Comparison of ENCODE assay signal across 9 mouse cellular contexts in genomic region chr13:99513990-99514389, GRCm38 (mm10). TPM values are rescaled to one million over a fixed set of nuclear protein-coding genes. Genes with fewer than 3 reads are reported as not detected.
DNase-seq lines count a peak whose midpoint lies in the region; ATAC-seq and TF ChIP-seq lines count a peak whose summit lies in the region.
"Had no signal": no experiment of that assay in that cellular context is flagged by ENCODE, and none has a peak within 500 bp of the region (broad histone marks: within the 10 kb centered on the region; RNA-seq: fewer than 3 reads in every experiment).

No protein-coding gene starts in this region.

- H3K27ac ChIP-seq in kidney, postnatal 0 days, result no peak overlapping the region
- H3K27ac ChIP-seq in limb, embryonic 13.5 days, result no peak overlapping the region

- H3K4me1 ChIP-seq in kidney, postnatal 0 days (replicated peaks; ENCODE audit: insufficient read depth, low read length), result peaks cover 9% of the 10 kb centered on the region; the same call in 1 of the 2 replicates
- H3K4me1 ChIP-seq in limb, embryonic 13.5 days, result peaks cover 45% of the 10 kb centered on the region

- no peak for TF ChIP-seq CTCF in kidney, postnatal 0 days (IDR thresholded peaks at IDR 0.05; ENCODE audit: low read depth)

- no peak for ATAC-seq in kidney, postnatal 0 days (replicated peaks; ENCODE audit: low FRiP score, low read depth)
- ATAC-seq in limb, embryonic 13.5 days (ENCODE audit: low FRiP score, low read depth), result no peak
- ATAC-seq: Patski had no signal

- H3K9me3 ChIP-seq in kidney, postnatal 0 days (replicated peaks; ENCODE audit: low read length), result no peaks in the 10 kb centered on the region
- no peaks in the 10 kb centered on the region for H3K9me3 ChIP-seq in limb, embryonic 13.5 days

- no peak overlapping the region for H3K9ac ChIP-seq in kidney, postnatal 0 days (ENCODE audit: low read depth, low read length)
- peak overlapping the region; percentile 39 for H3K9ac ChIP-seq in limb, embryonic 13.5 days

- peak overlapping the region; percentile 96 for H3K4me2 ChIP-seq in kidney, postnatal 0 days (ENCODE audit: low read length)
- H3K4me2 ChIP-seq in limb, embryonic 13.5 days (replicated peaks), result peak overlapping the region; percentile 93

- no peaks in the 10 kb centered on the region for H3K27me3 ChIP-seq in kidney, postnatal 0 days (ENCODE audit: insufficient read depth, low read length)
- no peaks in the 10 kb centered on the region for H3K27me3 ChIP-seq in limb, embryonic 13.5 days
- H3K27me3 ChIP-seq: Patski had no signal

- H3K4me3 ChIP-seq in kidney, postnatal 0 days (replicated peaks; ENCODE audit: low read depth, low read length), result no peak overlapping the region
- H3K4me3 ChIP-seq in limb, embryonic 13.5 days, result peak overlapping the region; percentile 77

- no peaks in the 10 kb centered on the region for H3K36me3 ChIP-seq in kidney, postnatal 0 days (ENCODE audit: insufficient read depth, low read length)
- no peaks in the 10 kb centered on the region for H3K36me3 ChIP-seq in limb, embryonic 13.5 days

- 21% methylated on average over 10 of the region's 10 CpGs for WGBS in kidney, postnatal 0 days
- WGBS in limb, embryonic 13.5 days, result 28% methylated on average over 10 of the region's 10 CpGs

- DNase-seq in kidney, postnatal 0 days (ENCODE audit: low spot score), result peak; percentile 45
- DNase-seq in kidney, postnatal 25 days, result no peak
- peak; percentile 46 for DNase-seq in cerebellum, adult 8-10 months
- peak; percentile 9 for DNase-seq in heart, adult 8-10 months (ENCODE audit: low spot score)
- peak; percentile 55 for DNase-seq in testis, postnatal 10 days (ENCODE audit: low spot score)
- no peak for DNase-seq in frontal cortex, postnatal 25 days (ENCODE audit: low spot score in 2 of 2)
- no peak for DNase-seq in gastrocnemius, postnatal 25 days

RNA-seq across cellular contexts. Expression of gene Map1b, which starts 2.4 kb away (rescaled TPM):
- polyA plus RNA-seq in kidney, postnatal 0 days (2015; fragmentation: Nextera tagmentation; extraction: Ambion mirVana), result 23.4 and 27.8 TPM in 2 replicates
- 10 to 100 TPM in 2 of 4 experiments, 1 to 10 TPM in 2; 7.3 to 14.4 (median 10.7) TPM for total RNA-seq in heart, adult 8-10 months (2022)
- polyA plus RNA-seq in limb, embryonic 13.5 days (2015; fragmentation: Nextera tagmentation; extraction: Ambion mirVana), result 173 and 179 TPM in 2 replicates
- 10 to 100 TPM; 12.0 to 12.9 TPM for total RNA-seq in gastrocnemius, postnatal 25 days (2021)

Comparison
In these comparisons a context has a peak if more than half of its experiments do, and no peak if none do; other contexts are left out.
1. DNase-seq: peak in kidney, postnatal 0 days (single experiment), cerebellum, adult 8-10 months (single experiment), heart, adult 8-10 months (single experiment) and testis, postnatal 10 days (single experiment); none in kidney, postnatal 25 days (0 of 2), frontal cortex, postnatal 25 days (0 of 2) and gastrocnemius, postnatal 25 days (single experiment).